Mouse (Mus musculus) lung, embryonic 15.5 days (tissue): ENCODE measurements around the gene Gm614. TPM values are rescaled to one million over a fixed set of nuclear protein-coding genes. Genes with fewer than 3 reads are reported as not detected.

Source experiments
- ATAC-seq: fragments of 200-750 bp; cut with Nextera tagmentation; 2 replicates; pipeline ENCODE4 v1.8.0; 2017; ENCODE audit warnings: moderate number of reproducible peaks, borderline replicate concordance; ENCODE audit not compliant: low FRiP score, low TSS enrichment; ENCODE audit errors: extremely low read depth
- H3K27ac ChIP-seq: fragments of 300-500 bp; sonication (generic); 2 replicates; pipeline ENCODE4 v1.5.1; 2015; ENCODE audit warnings: moderate library complexity, mild to moderate bottlenecking, inconsistent platforms
- H3K27me3 ChIP-seq: fragments of 300-500 bp; sonication (generic); 2 replicates; pipeline ENCODE4 v1.6.1; 2015; ENCODE audit warnings: inconsistent platforms
- H3K36me3 ChIP-seq: fragments of 300-500 bp; sonication (generic); 2 replicates; pipeline ENCODE4 v1.6.1; 2015; ENCODE audit warnings: inconsistent platforms
- H3K4me1 ChIP-seq: fragments of 300-500 bp; sonication (generic); 2 replicates; pipeline ENCODE4 v1.6.1; 2015; ENCODE audit warnings: inconsistent platforms
- H3K4me2 ChIP-seq: fragments of 300-500 bp; sonication (generic); 2 replicates; pipeline ENCODE4 v1.6.1; 2015; ENCODE audit warnings: inconsistent platforms, mild to moderate bottlenecking, moderate library complexity
- H3K4me3 ChIP-seq: fragments of 300-500 bp; sonication (generic); 2 replicates; pipeline ENCODE4 v1.5.1; 2015; ENCODE audit warnings: mild to moderate bottlenecking, inconsistent platforms
- H3K9ac ChIP-seq: fragments of 300-500 bp; sonication (generic); 2 replicates; pipeline ENCODE4 v1.6.1; 2015; ENCODE audit warnings: inconsistent platforms
- H3K9me3 ChIP-seq: fragments of 300-500 bp; sonication (generic); 2 replicates; pipeline ENCODE4 v1.6.1; 2016; ENCODE audit warnings: inconsistent platforms
- WGBS: fragments of 180-500 bp; shearing (Covaris S2); methylation state at CpG from one replicate; pipeline ENCODE4 v1.1.7; 2015; 5-methylcytosine and 5-hydroxymethylcytosine counted together
- polyA plus RNA-seq: library from polyadenylated mRNA; unstranded; fragments of >200 nt; fragmentation: Nextera tagmentation; extraction: Ambion mirVana; gene quantifications from 2 replicates; pipeline ENCODE4 v1.2.1, GENCODE M21; 2015

Gm614 gene
- not detected in 2 replicates for polyA plus RNA-seq

DNA sequence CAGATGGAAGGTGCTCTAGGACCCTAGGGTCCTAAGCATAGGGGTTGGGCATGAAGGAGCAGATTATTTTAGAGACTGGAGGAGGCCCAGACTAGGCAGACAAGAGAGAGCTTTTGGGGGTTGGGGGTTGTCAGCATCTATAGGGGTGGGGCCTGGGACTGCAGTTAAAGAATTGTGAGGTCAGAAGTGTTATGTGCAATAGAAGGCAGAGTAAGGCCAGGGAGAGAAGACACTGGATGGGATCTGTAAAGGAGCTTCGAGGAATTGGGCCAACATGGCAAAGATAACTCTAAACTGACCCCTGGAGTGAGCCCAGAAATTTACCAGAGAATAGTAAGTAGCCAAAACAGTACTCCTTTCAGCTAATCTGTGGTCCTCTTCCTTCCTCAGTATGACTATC is at the start of gene Gm614:
Gm614 (minus strand) TSS at position 101 of the 400 bp plus-strand sequence.
- no peak within 1 kb of the TSS for H3K9ac ChIP-seq
- no peak within 1 kb of the TSS for H3K4me2 ChIP-seq
- H3K9me3 ChIP-seq: no peaks in the 10 kb centered on the region
- H3K36me3 ChIP-seq: no peaks in the 10 kb centered on the region
- H3K27me3 ChIP-seq: no peaks in the 10 kb centered on the region
- no peak for ATAC-seq
- 88% methylated on average over 1 of the region's 1 CpGs for WGBS
- H3K4me1 ChIP-seq: peaks cover 6% of the 10 kb centered on the region; the same call in 1 of the 2 replicates
- H3K27ac ChIP-seq: no peak within 1 kb of the TSS
- H3K4me3 ChIP-seq: no peak within 1 kb of the TSS

DNA sequence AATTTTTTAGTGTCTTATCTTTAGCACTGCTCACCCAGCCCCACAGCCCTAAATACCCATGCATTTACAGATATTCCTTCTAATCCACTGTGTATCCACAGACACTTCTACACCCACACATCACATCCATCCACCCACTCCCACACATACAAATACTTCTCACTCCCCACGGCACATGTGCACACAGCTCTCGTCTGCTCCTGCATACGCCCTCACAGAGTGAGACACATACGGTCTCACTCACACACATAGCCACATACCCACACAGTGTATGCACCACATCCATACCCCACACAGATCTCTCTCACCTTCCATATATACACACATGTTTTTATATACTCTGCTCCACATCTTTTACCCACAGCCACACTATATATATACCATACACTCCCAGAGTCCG is 45.5 kb upstream of the Gm614 start:
- H3K4me2 ChIP-seq: no peak overlapping the region
- H3K9ac ChIP-seq: no peak overlapping the region
- no peak overlapping the region for H3K4me3 ChIP-seq
- no peaks in the 10 kb centered on the region for H3K27me3 ChIP-seq
- no peaks in the 10 kb centered on the region for H3K4me1 ChIP-seq
- no peaks in the 10 kb centered on the region for H3K36me3 ChIP-seq
- H3K9me3 ChIP-seq: no peaks in the 10 kb centered on the region
- ATAC-seq: no peak
- 84% methylated on average over 5 of the region's 5 CpGs for WGBS
- H3K27ac ChIP-seq: no peak overlapping the region

GRCm38 (mm10) chrX:101304646-101305045 is 40.9 kb upstream of the Gm614 start:
- Histone ChIP-seq H3K4me1 (no peaks in the 10 kb centered on the region), H3K9ac (no peak overlapping the region), H3K4me3 (no peak overlapping the region), H3K4me2 (no peak overlapping the region), H3K9me3 (no peaks in the 10 kb centered on the region), H3K36me3 (no peaks in the 10 kb centered on the region), H3K27ac (no peak overlapping the region), H3K27me3 (no peaks in the 10 kb centered on the region)
- no peak for ATAC-seq
- 50% methylated on average over 2 of the region's 2 CpGs for WGBS

DNA sequence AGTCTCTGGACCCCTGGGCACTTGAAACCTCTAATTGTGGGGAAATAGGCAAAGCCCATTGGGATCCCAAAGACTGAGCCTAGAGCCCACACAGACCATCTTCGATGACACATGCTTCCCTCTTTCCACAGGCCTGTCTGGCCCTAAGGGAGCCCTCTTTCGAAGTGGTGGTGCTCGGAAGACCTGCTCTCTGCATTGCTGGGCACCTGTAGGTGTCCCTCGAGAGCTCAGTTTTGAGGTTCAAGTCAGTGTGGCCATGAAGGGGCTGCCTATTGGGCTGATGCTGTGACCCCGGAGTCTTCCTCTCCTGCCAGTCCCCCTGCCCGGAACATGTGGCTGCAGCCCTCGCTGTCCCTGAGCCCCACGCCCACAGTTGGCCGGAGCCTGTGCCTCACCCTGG is 37.9 kb upstream of the Gm614 start:
- H3K27me3 ChIP-seq: no peaks in the 10 kb centered on the region
- no peak for ATAC-seq
- no peak overlapping the region for H3K27ac ChIP-seq
- no peak overlapping the region for H3K4me3 ChIP-seq
- no peaks in the 10 kb centered on the region for H3K4me1 ChIP-seq
- no peaks in the 10 kb centered on the region for H3K9me3 ChIP-seq
- H3K36me3 ChIP-seq: no peaks in the 10 kb centered on the region
- H3K9ac ChIP-seq: no peak overlapping the region
- no peak overlapping the region for H3K4me2 ChIP-seq
- WGBS: 73% methylated on average over 9 of the region's 9 CpGs

GRCm38 (mm10) chrX:101300427-101301030 is 36.7 kb upstream of the Gm614 start:
- H3K4me3 ChIP-seq: peak overlapping the region; percentile 38
- 0 out of 2 replicates have a peak, but pooled peaks have one; percentile 36 for ATAC-seq
- no peaks in the 10 kb centered on the region for H3K4me1 ChIP-seq
- no peaks in the 10 kb centered on the region for H3K27me3 ChIP-seq
- H3K27ac ChIP-seq: no peak overlapping the region
- H3K9ac ChIP-seq: no peak overlapping the region
- WGBS: 37% methylated on average over 13 of the region's 13 CpGs
- H3K36me3 ChIP-seq: no peaks in the 10 kb centered on the region
- peak overlapping the region; percentile 57 for H3K4me2 ChIP-seq
- no peaks in the 10 kb centered on the region for H3K9me3 ChIP-seq

DNA sequence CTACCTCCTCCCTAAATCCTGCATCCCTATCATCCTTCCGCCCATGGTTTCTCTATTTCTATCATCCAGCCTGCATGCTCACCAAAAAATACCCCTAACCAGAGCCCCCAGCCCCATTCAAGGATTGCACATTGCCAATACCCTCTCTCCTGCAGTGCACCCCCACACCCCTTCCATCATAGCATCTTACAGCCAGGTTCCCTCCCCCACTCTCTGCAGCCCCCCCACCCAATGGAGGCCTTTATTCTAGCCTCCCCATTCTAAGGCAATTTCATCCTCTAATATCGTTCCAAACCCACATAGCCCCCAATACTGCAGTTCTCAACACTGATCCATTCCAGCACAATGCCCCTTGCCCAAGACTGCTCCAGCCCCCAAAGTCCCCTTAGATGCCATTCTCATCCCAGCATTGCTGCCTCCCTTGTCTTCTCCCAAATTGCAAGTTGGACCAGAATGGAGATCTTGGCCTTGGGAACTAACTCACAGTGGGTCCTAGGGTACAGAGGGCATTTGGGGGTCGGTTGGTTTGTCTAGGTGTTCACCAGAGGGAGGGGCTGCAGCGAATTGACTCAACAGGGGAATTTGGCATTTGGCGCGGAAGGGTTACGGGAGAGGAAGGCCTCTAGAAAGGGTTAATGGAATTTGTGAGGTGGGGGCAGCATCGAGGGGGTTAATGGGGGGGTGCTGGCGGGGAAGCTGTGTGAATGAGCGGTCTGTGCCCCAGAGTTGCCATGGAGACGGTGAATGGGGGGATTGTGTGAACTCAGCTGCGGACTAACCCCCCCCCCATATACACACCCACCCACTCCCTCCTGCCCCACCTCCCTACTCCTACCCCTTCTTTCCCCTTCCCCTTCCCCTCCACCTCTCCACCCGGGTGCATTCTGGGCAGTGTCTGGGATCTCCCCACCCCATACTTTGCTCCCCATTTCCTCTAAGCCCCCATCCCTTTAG is 36.0 kb upstream of the Gm614 start:
- H3K4me3 ChIP-seq: peak overlapping the region; percentile 38
- H3K4me2 ChIP-seq: peak overlapping the region; percentile 57
- no peak overlapping the region for H3K27ac ChIP-seq
- peak; percentile 57 for ATAC-seq
- no peaks in the 10 kb centered on the region for H3K4me1 ChIP-seq
- no peaks in the 10 kb centered on the region for H3K9me3 ChIP-seq
- H3K9ac ChIP-seq: 0 out of 2 replicates have a peak overlapping the region, but pooled peaks have one; percentile 22
- H3K27me3 ChIP-seq: no peaks in the 10 kb centered on the region
- H3K36me3 ChIP-seq: no peaks in the 10 kb centered on the region
- 33% methylated on average over 12 of the region's 13 CpGs for WGBS

- Histone ChIP-seq H3K9me3 (no peaks in the 10 kb centered on the region), H3K4me2 (peak within 1 kb of the TSS; percentile 57), H3K9ac (0 out of 2 replicates have a peak within 1 kb of the TSS, but pooled peaks have one; percentile 22), H3K27ac (no peak within 1 kb of the TSS), H3K4me1 (no peaks in the 10 kb centered on the region), H3K4me3 (peak within 1 kb of the TSS; percentile 38), H3K36me3 (0 out of 2 replicates have a peak, but pooled peaks cover 3% of the 10 kb centered on the region), H3K27me3 (no peaks in the 10 kb centered on the region)
- peak; percentile 15; the same call in 1 of the 2 replicates for ATAC-seq
- whole genome bisulfite sequencing: 22% methylated on average over 17 of the region's 24 CpGs
Measured at GRCm38 (mm10) chrX:101299055-101299454, 35.3 kb upstream of the Gm614 start, which contains the start of gene Nlgn3. Nlgn3 (plus strand) TSS chrX:101299168.

GRCm38 (mm10) chrX:101290111-101290510 is 26.3 kb upstream of the Gm614 start:
- Histone ChIP-seq H3K4me1 (no peaks in the 10 kb centered on the region), H3K9me3 (no peaks in the 10 kb centered on the region), H3K27ac (no peak overlapping the region), H3K27me3 (no peaks in the 10 kb centered on the region), H3K4me2 (no peak overlapping the region), H3K4me3 (no peak overlapping the region), H3K36me3 (peaks cover 40% of the 10 kb centered on the region), H3K9ac (no peak overlapping the region)
- 86% methylated on average over 10 of the region's 10 CpGs for WGBS
- no peak for ATAC-seq

GRCm38 (mm10) chrX:101289037-101289436 is 25.2 kb upstream of the Gm614 start:
- Histone ChIP-seq H3K9ac (no peak overlapping the region), H3K4me3 (no peak overlapping the region), H3K9me3 (no peaks in the 10 kb centered on the region), H3K36me3 (peaks cover 36% of the 10 kb centered on the region), H3K27ac (no peak overlapping the region), H3K27me3 (no peaks in the 10 kb centered on the region), H3K4me1 (no peaks in the 10 kb centered on the region), H3K4me2 (no peak overlapping the region)
- ATAC-seq: no peak
- WGBS: 85% methylated on average over 7 of the region's 7 CpGs

GRCm38 (mm10) chrX:101288432-101288831 is 24.6 kb upstream of the Gm614 start:
- no peaks in the 10 kb centered on the region for H3K9me3 ChIP-seq
- H3K9ac ChIP-seq: no peak overlapping the region
- H3K4me2 ChIP-seq: no peak overlapping the region
- peaks cover 32% of the 10 kb centered on the region for H3K36me3 ChIP-seq
- H3K27ac ChIP-seq: no peak overlapping the region
- no peaks in the 10 kb centered on the region for H3K4me1 ChIP-seq
- WGBS: 88% methylated on average over 6 of the region's 6 CpGs
- no peak overlapping the region for H3K4me3 ChIP-seq
- H3K27me3 ChIP-seq: no peaks in the 10 kb centered on the region
- ATAC-seq: no peak

DNA sequence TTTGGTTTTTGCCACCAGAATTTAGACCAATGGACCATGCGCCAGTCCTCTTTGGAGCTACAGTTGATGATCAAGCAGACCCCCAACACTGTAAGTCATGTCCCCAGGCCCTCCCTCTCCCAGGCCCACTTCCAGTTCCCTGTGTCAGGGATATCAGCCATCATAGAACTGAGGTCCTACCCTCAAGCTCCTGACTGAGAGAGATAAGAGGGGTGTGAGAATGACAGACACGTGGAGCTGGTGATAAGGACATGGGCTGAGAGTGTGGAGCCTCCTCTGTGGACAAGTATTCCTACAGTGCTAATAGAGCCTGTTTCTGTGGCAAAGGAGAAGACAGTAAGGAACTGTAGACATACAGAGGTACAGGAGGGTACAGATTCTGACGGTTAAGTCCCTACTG is 23.8 kb upstream of the Gm614 start:
- WGBS: 85% methylated on average over 3 of the region's 3 CpGs
- H3K4me3 ChIP-seq: no peak overlapping the region
- peaks cover 33% of the 10 kb centered on the region for H3K36me3 ChIP-seq
- H3K27me3 ChIP-seq: no peaks in the 10 kb centered on the region
- no peak for ATAC-seq
- no peak overlapping the region for H3K4me2 ChIP-seq
- H3K9ac ChIP-seq: no peak overlapping the region
- H3K27ac ChIP-seq: no peak overlapping the region
- H3K4me1 ChIP-seq: no peaks in the 10 kb centered on the region
- no peaks in the 10 kb centered on the region for H3K9me3 ChIP-seq
